ENCODE assay signal across 8 mouse cellular contexts in the genomic region with DNA sequence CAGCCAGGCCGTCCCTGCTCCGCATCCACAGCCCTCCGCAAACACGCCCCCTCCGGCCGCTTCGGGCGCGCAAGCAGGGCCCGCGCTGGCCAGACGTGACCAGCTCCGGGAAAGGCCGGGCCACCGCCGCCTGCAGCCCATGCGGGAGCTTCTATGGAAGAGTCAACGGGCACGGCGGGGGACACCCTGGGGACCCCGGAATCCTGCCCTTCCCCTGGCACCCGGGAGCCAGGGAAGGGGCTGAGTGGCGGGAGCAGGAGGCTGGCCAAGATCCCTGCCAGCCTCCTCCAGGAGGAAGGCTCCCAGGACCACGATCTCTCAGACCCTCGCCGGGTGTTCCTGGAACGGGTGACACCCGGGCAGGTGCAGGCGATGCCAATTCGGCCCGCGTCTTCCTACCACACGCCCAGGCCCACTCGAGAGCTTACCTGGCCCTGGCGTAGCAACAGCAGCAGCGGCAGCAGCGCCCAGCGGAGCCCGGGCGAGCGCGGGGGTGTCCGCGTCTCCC. TPM values are rescaled to one million over a fixed set of nuclear protein-coding genes. Genes with fewer than 3 reads are reported as not detected.
DNase-seq lines count a peak whose midpoint lies in the region; ATAC-seq and TF ChIP-seq lines count a peak whose summit lies in the region.

No protein-coding gene starts in this region.

- H3K9me3 ChIP-seq in G1E (replicated peaks): peaks cover 10% of the 10 kb centered on the region
- no peaks in the 10 kb centered on the region for H3K9me3 ChIP-seq in embryonic facial prominence, embryonic 14.5 days (ENCODE audit: control insufficient read depth, low read length)
- no peaks in the 10 kb centered on the region for H3K9me3 ChIP-seq in heart, embryonic 15.5 days (replicated peaks)

- peak overlapping the region; percentile 79 for H3K27ac ChIP-seq in embryonic facial prominence, embryonic 14.5 days (replicated peaks; ENCODE audit: low read depth, low read length)
- H3K27ac ChIP-seq in heart, embryonic 15.5 days: peak overlapping the region; percentile 78

- H3K4me1 ChIP-seq in G1E (ENCODE audit: insufficient read depth, low read depth, low read length): peaks cover 2% of the 10 kb centered on the region; the same call in 1 of the 2 replicates
- H3K4me1 ChIP-seq in embryonic facial prominence, embryonic 14.5 days (ENCODE audit: control insufficient read depth, insufficient read depth, low read length): peaks cover 5% of the 10 kb centered on the region; the same call in 1 of the 2 replicates
- peaks cover 17% of the 10 kb centered on the region for H3K4me1 ChIP-seq in heart, embryonic 15.5 days (replicated peaks)

- 0% methylated on average over 16 of the region's 44 CpGs for WGBS in embryonic facial prominence, embryonic 14.5 days
- WGBS in heart, embryonic 15.5 days: 1% methylated on average over 44 of the region's 44 CpGs

- peak overlapping the region; percentile 54 for H3K4me3 ChIP-seq in G1E (ENCODE audit: low read depth, low read length)
- H3K4me3 ChIP-seq in embryonic facial prominence, embryonic 14.5 days (ENCODE audit: low read depth, low read length): peak overlapping the region; percentile 80
- H3K4me3 ChIP-seq in heart, embryonic 15.5 days: peak overlapping the region; percentile 88

- H3K4me2 ChIP-seq in embryonic facial prominence, embryonic 14.5 days (ENCODE audit: low read depth, low read length): peak overlapping the region; percentile 98
- peak overlapping the region; percentile 100 for H3K4me2 ChIP-seq in heart, embryonic 15.5 days

- no peaks in the 10 kb centered on the region for H3K36me3 ChIP-seq in G1E (replicated peaks)
- H3K36me3 ChIP-seq in embryonic facial prominence, embryonic 14.5 days (ENCODE audit: control insufficient read depth, insufficient read depth, low read length): no peaks in the 10 kb centered on the region
- no peaks in the 10 kb centered on the region for H3K36me3 ChIP-seq in heart, embryonic 15.5 days

- DNase-seq in G1E (ENCODE audit: low spot score) (no peak), adipocyte (ENCODE audit: low spot score) (no peak)
- peak; percentile 64 for DNase-seq in adrenal gland, postnatal 25 days
- DNase-seq in embryonic facial prominence, embryonic 14.5 days (ENCODE audit: low spot score): peak; percentile 33
- peak; percentile 81 for DNase-seq in kidney, postnatal 10 days
- peak; percentile 38 for DNase-seq in lung, postnatal 25 days (ENCODE audit: low spot score)
- peak; percentile 37 for DNase-seq in retina, postnatal 7 days (ENCODE audit: low read depth, low spot score)

- peaks cover 13% of the 10 kb centered on the region; the same call in 1 of the 2 replicates for H3K27me3 ChIP-seq in G1E (ENCODE audit: insufficient read depth, low read length)
- H3K27me3 ChIP-seq in embryonic facial prominence, embryonic 14.5 days (replicated peaks; ENCODE audit: control insufficient read depth, insufficient read depth, low read length): no peaks in the 10 kb centered on the region
- peaks cover 4% of the 10 kb centered on the region; the same call in 1 of the 2 replicates for H3K27me3 ChIP-seq in heart, embryonic 15.5 days

- no peak for ATAC-seq in G1E (ENCODE audit: extremely low read depth, insufficient number of reproducible peaks, low FRiP score, poor library complexity, severe bottlenecking)
- ATAC-seq in embryonic facial prominence, embryonic 14.5 days (ENCODE audit: low read depth): peak; percentile 45
- peak; percentile 54; the same call in 1 of the 2 replicates for ATAC-seq in heart, embryonic 15.5 days (replicated peaks; ENCODE audit: insufficient number of reproducible peaks, insufficient read depth, low FRiP score, low read depth)

- TF ChIP-seq CTCF in G1E (IDR thresholded peaks at IDR 0.05; ENCODE audit: low read depth, low read length): no peak

- peak overlapping the region; percentile 84 for H3K9ac ChIP-seq in embryonic facial prominence, embryonic 14.5 days (ENCODE audit: low read depth, low read length)
- peak overlapping the region; percentile 81 for H3K9ac ChIP-seq in heart, embryonic 15.5 days

RNA-seq across cellular contexts. Expression of gene Ptprj, which starts 0.7 kb away (rescaled TPM):
- total RNA-seq in G1E (2014; fragmentation: Nextera tagmentation) (not detected in 2 replicates), G1E (2017) (0.44 and 0.46 TPM in 2 replicates)
- 0.01 and 0.02 TPM in 2 replicates for polyA plus RNA-seq in G1E (2012)
- 16.0 and 17.4 TPM in 2 replicates for total RNA-seq in adrenal gland, postnatal 25 days (2021)
- polyA plus RNA-seq in embryonic facial prominence, embryonic 14.5 days (2014; fragmentation: Nextera tagmentation; extraction: Ambion mirVana): 4.1 and 4.4 TPM in 2 replicates
- 1.1 and 1.3 TPM in 2 replicates for polyA plus RNA-seq in heart, embryonic 15.5 days (2015; fragmentation: Nextera tagmentation; extraction: Ambion mirVana)

Comparison
In these comparisons a context has a peak if more than half of its experiments do, and no peak if none do; other contexts are left out.
1. DNase-seq: peak in adrenal gland, postnatal 25 days (single experiment), embryonic facial prominence, embryonic 14.5 days (single experiment), kidney, postnatal 10 days (single experiment), lung, postnatal 25 days (single experiment) and retina, postnatal 7 days (single experiment); none in G1E (single experiment) and adipocyte (single experiment).
2. Peak in every context shown above with its lines, with median percentiles within 50 percentile points of each other: H3K4me3 ChIP-seq.